Mouse (Mus musculus): ENCODE data around the gene Zdhhc21.

GRCm38 (mm10) chr4:82890585-82890984, 30.8 kb upstream of the Zdhhc21 start:
- no peak for TF ChIP-seq POLR2A (IDR thresholded peaks at IDR 0.05; ENCODE audit: low read depth, low read length)
- TF ChIP-seq CTCF (conservative IDR thresholded peaks at IDR 0.05; ENCODE audit: insufficient read depth, insufficient read length, low read depth, low read length), result no peak

Data from kidney, adult 2 months (tissue).